Mouse (Mus musculus): ENCODE results near the gene Pde6h. TPM values are rescaled to one million over a fixed set of nuclear protein-coding genes. Genes with fewer than 3 reads are reported as not detected.

Gene Pde6h
- polyA plus RNA-seq, 1 experiment from 2014 or later: not detected

Other genes starting within 250 kb of the Pde6h start
- gene Gucy2c, start 142.1 kb upstream of the Pde6h start, polyA plus RNA-seq (2014; fragmentation: Nextera tagmentation; extraction: Ambion mirVana): not detected in 2 replicates
- 0.45 and 0.53 TPM in 2 replicates for gene Hist4h4, start 119.4 kb upstream of the Pde6h start, polyA plus RNA-seq (2014; fragmentation: Nextera tagmentation; extraction: Ambion mirVana)
- 85.0 and 94.7 TPM in 2 replicates for gene H2afj, start 115.6 kb upstream of the Pde6h start, polyA plus RNA-seq (2014; fragmentation: Nextera tagmentation; extraction: Ambion mirVana)
- gene BC049715, start 96.2 kb upstream of the Pde6h start, polyA plus RNA-seq (2014; fragmentation: Nextera tagmentation; extraction: Ambion mirVana): 1.6 and 2.0 TPM in 2 replicates
- 174 and 191 TPM in 2 replicates for gene Wbp11, start 95.6 kb upstream of the Pde6h start, polyA plus RNA-seq (2014; fragmentation: Nextera tagmentation; extraction: Ambion mirVana)
- gene Smco3, start 88.4 kb upstream of the Pde6h start, polyA plus RNA-seq (2014; fragmentation: Nextera tagmentation; extraction: Ambion mirVana): 0.44 TPM in 1 of 2 replicates, not detected in the other
- gene Art4, start 66.1 kb upstream of the Pde6h start, polyA plus RNA-seq (2014; fragmentation: Nextera tagmentation; extraction: Ambion mirVana): 0.61 and 0.99 TPM in 2 replicates
- 1.9 and 2.2 TPM in 2 replicates for gene Mgp, start 48.0 kb upstream of the Pde6h start, polyA plus RNA-seq (2014; fragmentation: Nextera tagmentation; extraction: Ambion mirVana)
- gene Erp27, start 1.7 kb upstream of the Pde6h start, polyA plus RNA-seq (2014; fragmentation: Nextera tagmentation; extraction: Ambion mirVana): not detected in 2 replicates
- 21.3 and 25.2 TPM in 2 replicates for gene Arhgdib, start 18.1 kb downstream of the Pde6h start, polyA plus RNA-seq (2014; fragmentation: Nextera tagmentation; extraction: Ambion mirVana)
- 1.3 and 1.6 TPM in 2 replicates for gene Rerg, start 246.7 kb downstream of the Pde6h start, polyA plus RNA-seq (2014; fragmentation: Nextera tagmentation; extraction: Ambion mirVana)